Mouse (Mus musculus) lung, adult 2 months (tissue): ENCODE measurements at regions not wholly inside any gene's neighbourhood (a gene's known extent, or its start where the extent isn't known, plus 50 kb on each side); places are given as distances from the start of the nearest gene placed in this dataset.

Experiments
- DNase-seq: peaks from one replicate; pipeline ENCODE4 v3.0.0; 2022
- H3K4me1 ChIP-seq: fragments of 200-500 bp; 2 replicates; pipeline ENCODE4 v1.6.1; 2011; ENCODE audit warnings: low read length; ENCODE audit not compliant: control insufficient read depth, insufficient read depth
- H3K4me3 ChIP-seq: fragments of 200-500 bp; replicated peaks from 2 replicates; pipeline ENCODE3; 2011; ENCODE audit warnings: low read depth, mild to moderate bottlenecking, control low read depth, low read length; ENCODE audit errors: extremely low read depth
- CTCF ChIP-seq: fragments of 200-500 bp; IDR thresholded peaks from 2 replicates; pipeline ENCODE4 v1.5.1; 2011; ENCODE audit warnings: mild to moderate bottlenecking, low read length, control low read depth; ENCODE audit not compliant: insufficient read depth
- POLR2A ChIP-seq: fragments of 200-500 bp; IDR thresholded peaks from 2 replicates; pipeline ENCODE4 v1.6.1; 2011; ENCODE audit warnings: low read depth, mild to moderate bottlenecking, control low read depth, low read length, borderline replicate concordance; ENCODE audit errors: extremely low read depth
- WGBS: fragments of 180-500 bp; shearing (Covaris S2); methylation state at CpG from one replicate; pipeline ENCODE4 v1.1.7; 2018; 5-methylcytosine and 5-hydroxymethylcytosine counted together

DNA sequence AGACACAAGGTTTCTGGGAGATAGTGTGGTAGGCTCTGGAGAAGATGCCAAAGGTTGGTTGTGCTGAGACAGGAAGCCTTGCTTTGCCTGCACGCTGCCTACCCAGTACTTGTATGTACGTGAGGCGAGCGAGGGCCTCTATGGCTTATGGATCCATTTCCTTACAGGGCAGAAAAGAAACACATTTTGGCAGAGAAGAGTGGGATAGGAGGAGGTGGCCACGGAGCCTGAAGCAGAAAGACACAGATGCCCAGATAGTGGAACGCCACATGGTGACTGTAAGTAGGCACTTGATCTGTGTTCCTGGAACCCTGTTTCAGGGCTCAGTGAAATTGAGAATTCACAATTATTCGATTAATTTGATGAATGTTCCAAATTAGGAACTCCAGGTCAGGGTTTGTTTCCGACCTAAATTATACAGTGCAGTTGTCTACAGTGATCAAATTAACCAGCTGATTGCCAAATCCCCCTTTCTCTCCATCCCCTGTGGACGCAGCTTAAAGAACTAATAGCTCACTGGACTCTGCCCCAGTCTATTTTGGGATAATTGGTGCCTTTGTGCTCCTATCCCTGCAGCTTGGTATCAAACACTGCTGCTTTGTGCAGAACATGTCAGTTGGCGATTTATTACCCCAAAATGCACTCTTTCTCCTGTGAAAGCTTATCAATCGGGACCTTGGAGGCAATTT is 187.6 kb downstream of the Sox2 start:
- no peak for DNase-seq
- 78% methylated on average over 11 of the region's 11 CpGs for WGBS
- TF ChIP-seq POLR2A, result no peak
- no peak for TF ChIP-seq CTCF

DNA sequence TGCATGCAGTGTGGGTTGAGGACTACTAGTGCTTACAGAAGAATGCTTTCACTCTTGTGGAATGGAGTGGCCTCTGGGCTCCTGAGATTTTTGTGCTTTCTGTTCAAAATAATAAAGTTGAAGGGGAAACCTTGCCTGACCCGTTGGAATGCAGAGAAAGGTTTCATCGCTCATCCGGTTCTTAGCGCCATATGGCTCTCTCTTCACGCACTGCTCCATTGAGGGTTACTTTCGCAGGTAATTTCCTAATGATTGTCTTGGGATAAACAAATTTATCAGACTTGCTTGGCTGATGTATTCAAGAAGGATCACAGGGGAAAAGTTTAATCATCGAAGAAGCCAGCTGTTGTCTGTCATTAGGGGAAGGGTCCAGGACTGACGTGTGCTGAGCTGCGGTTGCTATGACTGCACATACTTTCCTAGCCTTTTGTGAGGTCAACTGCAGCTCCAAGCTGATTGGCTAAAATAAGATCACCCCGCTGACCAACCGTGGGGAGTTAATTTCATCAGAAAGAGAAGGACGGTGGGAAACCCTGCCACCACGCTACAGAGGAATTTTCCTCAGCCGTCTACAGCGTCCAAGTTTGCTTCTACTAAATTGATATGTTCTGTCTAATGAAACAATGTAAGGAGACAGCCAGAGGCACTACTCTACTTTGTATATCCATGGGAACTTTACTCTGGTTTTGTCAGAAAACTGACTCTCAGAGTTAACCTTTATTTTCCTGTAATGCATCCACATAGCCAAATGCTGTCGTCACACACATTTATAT is 210.9 kb downstream of the Sox2 start:
- 65% methylated on average over 16 of the region's 16 CpGs for WGBS
- no peak overlapping the region for H3K4me3 ChIP-seq

More for the DNA sequence above, 187.6 kb downstream of the Sox2 start:
- no peaks in the 10 kb centered on the region for H3K4me1 ChIP-seq
- no peak overlapping the region for H3K4me3 ChIP-seq

GRCm38 (mm10) chr3:34868698-34869409 is 218.6 kb downstream of the Sox2 start:
- no peak for DNase-seq
- WGBS, result 34% methylated on average over 16 of the region's 16 CpGs
- Histone ChIP-seq H3K4me1 (no peaks in the 10 kb centered on the region), H3K4me3 (no peak overlapping the region)
- no peak for TF ChIP-seq POLR2A
- no peak for TF ChIP-seq CTCF

More for the DNA sequence above, 210.9 kb downstream of the Sox2 start:
- no peaks in the 10 kb centered on the region for H3K4me1 ChIP-seq
- DNase-seq, result no peak
- no peak for TF ChIP-seq POLR2A
- no peak for TF ChIP-seq CTCF

DNA sequence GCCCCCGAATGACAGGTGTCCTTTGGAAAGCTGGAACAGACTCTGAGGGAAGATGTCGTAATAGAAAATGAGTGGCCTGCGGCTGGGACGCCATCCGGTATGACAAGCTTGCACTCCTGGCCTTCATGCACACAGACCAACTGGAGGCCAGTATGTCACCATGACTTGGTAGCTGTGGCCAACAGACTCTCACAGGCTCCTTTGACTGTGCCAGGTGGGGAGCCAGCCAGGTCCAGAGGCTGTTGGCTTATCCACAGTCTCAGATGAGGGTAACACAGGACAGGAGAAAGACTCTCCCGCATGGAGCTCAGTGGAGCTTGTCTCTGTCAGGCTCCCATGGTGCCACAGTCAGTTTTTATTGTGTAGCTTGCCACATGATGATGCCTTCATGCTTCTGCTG is 219.7 kb downstream of the Sox2 start:
- TF ChIP-seq CTCF (no peak), POLR2A (no peak)
- H3K4me3 ChIP-seq, result no peak overlapping the region
- no peak for DNase-seq
- 86% methylated on average over 6 of the region's 6 CpGs for WGBS
- no peaks in the 10 kb centered on the region for H3K4me1 ChIP-seq

DNA sequence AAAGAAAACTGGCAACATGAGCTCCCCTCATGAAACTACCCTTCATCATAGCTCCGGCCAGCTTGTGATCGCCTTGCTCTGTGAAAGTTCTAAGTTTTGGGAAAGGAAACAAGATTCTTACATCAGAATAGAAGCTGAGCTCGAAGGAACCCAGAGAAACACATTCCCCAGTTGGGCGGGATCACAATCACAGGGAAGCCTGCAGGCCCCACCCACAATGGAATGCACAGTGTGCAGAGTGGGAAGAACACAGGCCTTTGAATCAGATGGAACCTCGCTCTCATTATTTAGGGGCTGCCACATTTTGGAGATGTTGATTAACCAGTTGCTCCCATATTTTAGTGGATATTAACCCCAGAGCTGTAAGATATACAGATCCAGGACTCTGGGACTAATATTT is 234.9 kb downstream of the Sox2 start:
- TF ChIP-seq CTCF, result no peak
- TF ChIP-seq POLR2A, result no peak
- Histone ChIP-seq H3K4me3 (no peak overlapping the region), H3K4me1 (no peaks in the 10 kb centered on the region)
- DNase-seq, result no peak
- WGBS, result 61% methylated on average over 5 of the region's 5 CpGs

- WGBS, result 87% methylated on average over 5 of the region's 5 CpGs
Measured at GRCm38 (mm10) chr3:34893381-34893780, 243.2 kb downstream of the Sox2 start.

GRCm38 (mm10) chr3:34903106-34903505 is 252.9 kb downstream of the Sox2 start:
- H3K4me3 ChIP-seq, result no peak overlapping the region
- no peaks in the 10 kb centered on the region for H3K4me1 ChIP-seq
- no peak for DNase-seq
- no peak for TF ChIP-seq POLR2A
- no peak for TF ChIP-seq CTCF
- 71% methylated on average over 8 of the region's 8 CpGs for WGBS

More at GRCm38 (mm10) chr3:34893381-34893780, 243.2 kb downstream of the Sox2 start:
- no peak for DNase-seq
- no peaks in the 10 kb centered on the region for H3K4me1 ChIP-seq
- no peak overlapping the region for H3K4me3 ChIP-seq
- TF ChIP-seq CTCF (no peak), POLR2A (no peak)

DNA sequence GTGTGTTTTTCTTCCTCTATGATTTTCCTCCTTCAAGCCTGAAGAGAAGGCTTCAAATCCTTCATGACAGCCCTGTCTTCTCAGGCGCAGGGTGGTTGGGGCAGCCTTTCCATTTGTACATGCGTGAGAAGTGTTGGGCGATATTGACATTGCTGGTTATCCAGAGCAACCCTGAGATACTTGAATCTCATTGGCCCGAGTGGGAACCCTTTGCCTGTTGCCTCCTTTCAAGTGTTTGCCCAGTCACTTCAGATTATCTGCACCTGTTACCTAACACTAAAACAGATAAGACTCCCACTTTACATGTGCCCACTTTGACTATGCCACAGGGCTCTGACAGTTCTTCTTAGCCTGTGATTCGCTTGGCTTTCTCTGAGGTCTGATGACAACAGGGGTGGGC is 258.3 kb downstream of the Sox2 start:
- WGBS, result 58% methylated on average over 5 of the region's 5 CpGs
- Histone ChIP-seq H3K4me3 (no peak overlapping the region), H3K4me1 (no peaks in the 10 kb centered on the region)
- no peak for TF ChIP-seq POLR2A
- TF ChIP-seq CTCF, result no peak
- DNase-seq, result peak; percentile 16

GRCm38 (mm10) chr3:34909350-34909749 is 259.1 kb downstream of the Sox2 start:
- H3K4me3 ChIP-seq, result no peak overlapping the region
- TF ChIP-seq POLR2A, result no peak
- no peak for TF ChIP-seq CTCF
- no peaks in the 10 kb centered on the region for H3K4me1 ChIP-seq
- WGBS, result 68% methylated on average over 3 of the region's 3 CpGs
- no peak for DNase-seq
